In the genomic region with DNA sequence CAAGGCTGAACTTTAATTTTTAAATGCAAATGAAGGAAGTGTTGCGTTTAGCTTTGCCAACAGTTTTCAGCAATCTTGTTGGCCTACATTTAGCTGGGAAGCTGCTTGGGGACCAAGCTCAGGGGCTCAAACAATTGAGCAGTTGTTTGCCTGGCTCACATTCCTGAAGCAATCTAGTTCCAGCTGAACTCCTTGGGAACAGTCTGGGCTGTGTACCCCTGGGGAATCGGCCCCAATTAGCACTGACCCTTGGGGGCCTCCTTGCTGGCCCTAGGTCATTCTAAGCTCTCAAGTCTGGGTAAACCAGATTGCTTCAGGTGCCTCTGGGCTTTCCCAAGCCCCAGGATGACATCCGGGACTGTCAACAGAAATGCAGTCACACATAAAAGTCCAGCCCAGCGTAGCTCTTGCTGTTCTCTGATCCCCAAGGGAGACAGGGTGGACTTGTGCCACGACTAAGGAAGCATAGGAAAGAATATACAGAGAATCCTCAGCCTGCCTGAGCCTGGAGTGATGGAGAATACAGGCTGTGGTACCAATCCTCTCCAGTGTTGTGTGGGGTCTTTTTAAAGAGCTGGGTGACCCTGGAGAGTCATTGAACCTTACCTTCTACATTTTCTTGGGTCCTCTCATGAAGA, we compare ENCODE assay signal across 8 mouse cellular contexts.
DNase-seq lines count a peak whose midpoint lies in the region; TF ChIP-seq lines count a peak whose summit lies in the region.

No protein-coding gene starts in this region.

- TF ChIP-seq POLR2A in lung, adult 2 months (IDR thresholded peaks at IDR 0.05; ENCODE audit: borderline replicate concordance, extremely low read depth, low read depth, low read length), result no peak

- H3K4me1 ChIP-seq in lung, adult 2 months (ENCODE audit: control insufficient read depth, insufficient read depth, low read length), result no peaks in the 10 kb centered on the region

- H3K4me3 ChIP-seq in lung, adult 2 months (replicated peaks; ENCODE audit: extremely low read depth, low read depth, low read length), result no peak overlapping the region

- TF ChIP-seq CTCF in lung, adult 2 months (IDR thresholded peaks at IDR 0.05; ENCODE audit: insufficient read depth, low read length), result no peak

- DNase-seq in adrenal gland, postnatal 10 days, result peak; percentile 7
- DNase-seq in adrenal gland, adult 2 months, result no peak
- peak; percentile 33 for DNase-seq in right cerebral cortex, adult 18-20 months
- DNase-seq in right cerebral cortex, postnatal 4 days, result no peak
- peak; percentile 23 to 50 for DNase-seq in left cerebral cortex, adult 9 months (ENCODE audit: low spot score in 2 of 2)
- peak; percentile 18 for DNase-seq in right cerebral cortex, postnatal 36 days (ENCODE audit: low spot score in 2 of 2)
- no peak for DNase-seq in lung, adult 2 months
- no peak for DNase-seq in yolk sac, embryonic 10.5 days (ENCODE audit: low spot score)

- whole genome bisulfite sequencing in lung, adult 2 months, result 57% methylated on average over 5 of the region's 5 CpGs

Comparison
In these comparisons a context has a peak if more than half of its experiments do, and no peak if none do; other contexts are left out.
1. DNase-seq: peak in adrenal gland, postnatal 10 days (single experiment), right cerebral cortex, adult 18-20 months (single experiment), left cerebral cortex, adult 9 months (2 of 2) and right cerebral cortex, postnatal 36 days (2 of 2); none in adrenal gland, adult 2 months (single experiment), right cerebral cortex, postnatal 4 days (single experiment), lung, adult 2 months (single experiment) and yolk sac, embryonic 10.5 days (single experiment).